Mouse (Mus musculus) liver, postnatal 0 days (tissue): Measurements from ENCODE around the gene Nrxn1. TPM values are rescaled to one million over a fixed set of nuclear protein-coding genes. Genes with fewer than 3 reads are reported as not detected.
A peak's percentile ranks its signal among the peaks of the same experiment; 100 is the strongest.

Experiments used
- ATAC-seq: fragments of 200-750 bp; cut with Nextera tagmentation; 2 replicates; pipeline ENCODE4 v1.8.0; 2017; ENCODE audit warnings: mild to moderate bottlenecking, moderate library complexity
- DNase-seq: peaks from one replicate; pipeline ENCODE4 v3.0.0-alpha.2; 2016
- H3K27ac ChIP-seq: fragments of 300-500 bp; sonication (generic); 2 replicates; pipeline ENCODE4 v1.5.1; 2014; ENCODE audit warnings: antibody characterized with exemption, moderate library complexity, mild to moderate bottlenecking, low read depth
- H3K27me3 ChIP-seq: fragments of 300-500 bp; sonication (generic); 2 replicates; pipeline ENCODE4 v1.6.1; 2014; ENCODE audit warnings: low read length, control low read depth, mixed read lengths; ENCODE audit not compliant: insufficient read depth
- H3K36me3 ChIP-seq: fragments of 300-500 bp; sonication (generic); replicated peaks from 2 replicates; pipeline ENCODE4 v1.6.1; 2014; ENCODE audit warnings: mild to moderate bottlenecking, control low read depth, low read length, moderate library complexity, mixed read lengths; ENCODE audit not compliant: insufficient read depth
- H3K4me1 ChIP-seq: fragments of 300-500 bp; sonication (generic); 2 replicates; pipeline ENCODE4 v1.6.1; 2014; ENCODE audit warnings: antibody characterized with exemption, mild to moderate bottlenecking, control low read depth; ENCODE audit not compliant: insufficient read depth
- H3K4me2 ChIP-seq: fragments of 300-500 bp; sonication (generic); 2 replicates; pipeline ENCODE4 v1.6.1; 2014; ENCODE audit warnings: low read depth, mild to moderate bottlenecking, low read length, moderate library complexity, mixed read lengths
- H3K4me3 ChIP-seq: fragments of 300-500 bp; sonication (generic); 2 replicates; pipeline ENCODE4 v1.5.1; 2014; ENCODE audit warnings: low read depth, low read length
- H3K9ac ChIP-seq: fragments of 300-500 bp; sonication (generic); replicated peaks from 2 replicates; pipeline ENCODE4 v1.6.1; 2014; ENCODE audit warnings: mild to moderate bottlenecking, moderate library complexity
- H3K9me3 ChIP-seq: fragments of 300-500 bp; sonication (generic); 2 replicates; pipeline ENCODE4 v1.6.1; 2016; ENCODE audit warnings: mild to moderate bottlenecking, control low read depth, low read length, mixed read lengths
- CTCF ChIP-seq: sonication (generic); IDR thresholded peaks from 2 replicates; pipeline ENCODE4 v1.5.1; 2016; ENCODE audit warnings: antibody characterized with exemption, low read depth
- EP300 ChIP-seq: IDR thresholded peaks from 2 replicates; pipeline ENCODE4 v1.6.1; 2016; ENCODE audit warnings: antibody characterized with exemption, low read depth, mild to moderate bottlenecking
- WGBS: fragments of 180-500 bp; shearing (Covaris S2); extraction: QIAGEN DNeasy Blood & Tissue Kit; methylation state at CpG from one replicate; pipeline ENCODE4 v1.1.7; 2014; ENCODE audit not compliant: insufficient replicate concordance; 5-methylcytosine and 5-hydroxymethylcytosine counted together
- polyA plus RNA-seq: library from polyadenylated mRNA; unstranded; fragments of >200 nt; fragmentation: Nextera tagmentation; extraction: Ambion mirVana; gene quantifications from 2 replicates; pipeline ENCODE4 v1.2.1, GENCODE M21; 2015

Nrxn1 gene
- polyA plus RNA-seq, 1 experiment from 2014 or later = 0.41 TPM

- Histone ChIP-seq H3K36me3 (no peaks in the 10 kb centered on the region), H3K9me3 (no peaks in the 10 kb centered on the region), H3K4me3 (no peak overlapping the region), H3K27ac (no peak overlapping the region), H3K27me3 (no peaks in the 10 kb centered on the region), H3K9ac (no peak overlapping the region), H3K4me2 (no peak overlapping the region), H3K4me1 (no peaks in the 10 kb centered on the region)
- no peak for TF ChIP-seq EP300
- no peak for TF ChIP-seq CTCF
- ATAC-seq (no peak; the same call in 1 of the 2 replicates), DNase-seq (no peak)
- 22% methylated on average over 1 of the region's 1 CpGs for WGBS
Observed at GRCm38 (mm10) chr17:90995436-90995835, 97.4 kb downstream of the Nrxn1 start.

GRCm38 (mm10) chr17:90994247-90994646, 98.6 kb downstream of the Nrxn1 start:
- Histone ChIP-seq H3K9ac (no peak overlapping the region), H3K4me1 (no peaks in the 10 kb centered on the region), H3K9me3 (no peaks in the 10 kb centered on the region), H3K4me2 (no peak overlapping the region), H3K4me3 (no peak overlapping the region), H3K27me3 (no peaks in the 10 kb centered on the region), H3K36me3 (no peaks in the 10 kb centered on the region), H3K27ac (no peak overlapping the region)
- no peak for DNase-seq
- 45% methylated on average over 1 of the region's 1 CpGs for WGBS
- no peak for TF ChIP-seq CTCF
- no peak for TF ChIP-seq EP300
- no peak for ATAC-seq

- H3K4me2 ChIP-seq = no peak overlapping the region
- no peaks in the 10 kb centered on the region for H3K4me1 ChIP-seq
- H3K27me3 ChIP-seq = no peaks in the 10 kb centered on the region
- no peak overlapping the region for H3K9ac ChIP-seq
- H3K27ac ChIP-seq = no peak overlapping the region
- no peak overlapping the region for H3K4me3 ChIP-seq
- ATAC-seq = no peak
- H3K36me3 ChIP-seq = no peaks in the 10 kb centered on the region
- 68% methylated on average over 2 of the region's 2 CpGs for WGBS
- no peak for DNase-seq
- TF ChIP-seq CTCF (no peak), EP300 (no peak)
- H3K9me3 ChIP-seq = no peaks in the 10 kb centered on the region
Observed at GRCm38 (mm10) chr17:90990747-90991146, 102.1 kb downstream of the Nrxn1 start.

- no peaks in the 10 kb centered on the region for H3K9me3 ChIP-seq
- WGBS = 62% methylated on average over 4 of the region's 4 CpGs
- no peak overlapping the region for H3K9ac ChIP-seq
Observed at GRCm38 (mm10) chr17:90962904-90963531, 129.9 kb downstream of the Nrxn1 start.

GRCm38 (mm10) chr17:90955221-90955620, 137.7 kb downstream of the Nrxn1 start:
- Histone ChIP-seq H3K27ac (no peak overlapping the region), H3K9ac (no peak overlapping the region)

More at GRCm38 (mm10) chr17:90962904-90963531, 129.9 kb downstream of the Nrxn1 start:
- H3K4me2 ChIP-seq = no peak overlapping the region
- H3K4me3 ChIP-seq = no peak overlapping the region
- H3K4me1 ChIP-seq = no peaks in the 10 kb centered on the region
- no peak for ATAC-seq
- TF ChIP-seq EP300 (no peak), CTCF (peak; percentile 26; the same call in 1 of the 2 replicates)
- no peaks in the 10 kb centered on the region for H3K27me3 ChIP-seq
- no peak overlapping the region for H3K27ac ChIP-seq
- no peak for DNase-seq
- H3K36me3 ChIP-seq = no peaks in the 10 kb centered on the region

GRCm38 (mm10) chr17:90934929-90935328, 157.9 kb downstream of the Nrxn1 start:
- Histone ChIP-seq H3K27ac (no peak overlapping the region), H3K27me3 (no peaks in the 10 kb centered on the region), H3K9ac (no peak overlapping the region), H3K4me1 (no peaks in the 10 kb centered on the region), H3K4me3 (no peak overlapping the region), H3K4me2 (no peak overlapping the region), H3K9me3 (no peaks in the 10 kb centered on the region), H3K36me3 (no peaks in the 10 kb centered on the region)
- 85% methylated on average over 2 of the region's 2 CpGs for WGBS
- ATAC-seq (no peak), DNase-seq (no peak)
- no peak for TF ChIP-seq CTCF
- no peak for TF ChIP-seq EP300

More at GRCm38 (mm10) chr17:90955221-90955620, 137.7 kb downstream of the Nrxn1 start:
- Histone ChIP-seq H3K9me3 (no peaks in the 10 kb centered on the region), H3K27me3 (no peaks in the 10 kb centered on the region), H3K36me3 (no peaks in the 10 kb centered on the region), H3K4me3 (no peak overlapping the region), H3K4me1 (no peaks in the 10 kb centered on the region), H3K4me2 (no peak overlapping the region)
- ATAC-seq (no peak), DNase-seq (no peak)
- 48% methylated on average over 2 of the region's 2 CpGs for WGBS
- TF ChIP-seq EP300 = no peak
- no peak for TF ChIP-seq CTCF

- 70% methylated on average over 2 of the region's 2 CpGs for WGBS
- no peak for TF ChIP-seq EP300
- no peak for TF ChIP-seq CTCF
- no peak for ATAC-seq
Observed at GRCm38 (mm10) chr17:90913320-90913719, 179.6 kb downstream of the Nrxn1 start.

More at GRCm38 (mm10) chr17:90913320-90913719, 179.6 kb downstream of the Nrxn1 start:
- DNase-seq = no peak
- no peaks in the 10 kb centered on the region for H3K36me3 ChIP-seq
- no peaks in the 10 kb centered on the region for H3K4me1 ChIP-seq
- no peak overlapping the region for H3K9ac ChIP-seq
- no peak overlapping the region for H3K27ac ChIP-seq
- no peak overlapping the region for H3K4me3 ChIP-seq
- no peaks in the 10 kb centered on the region for H3K27me3 ChIP-seq
- no peaks in the 10 kb centered on the region for H3K9me3 ChIP-seq
- no peak overlapping the region for H3K4me2 ChIP-seq
